Mouse (Mus musculus) spleen, adult 2 months (tissue): Measurements from ENCODE around the gene Mylpf. TPM values are rescaled to one million over a fixed set of nuclear protein-coding genes. Genes with fewer than 3 reads are reported as not detected.
A peak's percentile ranks its signal among the peaks of the same experiment; 100 is the strongest.
"Not testable (repeated sequence)": the region's sequence is repeated elsewhere in the genome, so short reads cannot be mapped to it uniquely, and the experiment has no call there.

Experiments
- DNase-seq, 2 experiments: peaks; one replicate each; pipeline versions ENCODE4 v3.0.0 to v3.0.0-alpha.2; 2012 to 2021; ENCODE audit warnings: low spot score in 2 of 2, low read depth in 1 of 2
- H3K27ac ChIP-seq: fragments of 200-500 bp; 2 replicates; pipeline ENCODE4 v1.5.1; 2012; ENCODE audit warnings: low read length, inconsistent platforms; ENCODE audit not compliant: insufficient read depth
- H3K27me3 ChIP-seq: fragments of 200-500 bp; 2 replicates; pipeline ENCODE4 v1.6.1; 2012; ENCODE audit warnings: mild to moderate bottlenecking, moderate library complexity, low read length, inconsistent platforms; ENCODE audit not compliant: control insufficient read depth, insufficient read depth
- H3K36me3 ChIP-seq: fragments of 200-500 bp; 2 replicates; pipeline ENCODE4 v1.6.1; 2012; ENCODE audit warnings: mild to moderate bottlenecking, low read length, inconsistent platforms; ENCODE audit not compliant: control insufficient read depth, insufficient read depth
- H3K4me1 ChIP-seq: fragments of 200-500 bp; 2 replicates; pipeline ENCODE4 v1.6.1; 2011; ENCODE audit warnings: inconsistent platforms; ENCODE audit not compliant: control insufficient read depth, insufficient read depth, insufficient read length
- H3K4me3 ChIP-seq: fragments of 200-500 bp; 2 replicates; pipeline ENCODE4 v1.5.1; 2011; ENCODE audit warnings: mild to moderate bottlenecking, inconsistent platforms; ENCODE audit not compliant: insufficient read depth, insufficient read length; ENCODE audit errors: extremely low read depth
- CTCF ChIP-seq: fragments of 200-500 bp; IDR thresholded peaks from 2 replicates; pipeline ENCODE4 v1.5.1; 2011; ENCODE audit warnings: mild to moderate bottlenecking, inconsistent platforms; ENCODE audit not compliant: insufficient read depth, insufficient read length, insufficient replicate concordance; ENCODE audit errors: extremely low read depth
- POLR2A ChIP-seq: fragments of 200-500 bp; IDR thresholded peaks from 2 replicates; pipeline ENCODE4 v1.6.1; 2011; ENCODE audit warnings: low read depth, low read length, inconsistent platforms
- WGBS: fragments of 180-500 bp; shearing (Covaris S2); methylation state at CpG from one replicate; pipeline ENCODE4 v1.1.7; 2018; 5-methylcytosine and 5-hydroxymethylcytosine counted together
- polyA plus RNA-seq: library from polyadenylated mRNA; depleted of rRNA; stranded (reverse); fragments of >200 nt; gene quantifications from 2 replicates; pipeline ENCODE4 v1.2.3, GENCODE M21; 2012

Mylpf gene
- polyA plus RNA-seq, 1 experiment, result 1.2 TPM

- Histone ChIP-seq H3K4me3 (no peak overlapping the region), H3K27me3 (no peaks in the 10 kb centered on the region), H3K27ac (peak overlapping the region; percentile 62), H3K4me1 (peaks cover 13% of the 10 kb centered on the region; the same call in 1 of the 2 replicates), H3K36me3 (no peaks in the 10 kb centered on the region)
- peak in 1 of 2 experiments; percentile 54 for DNase-seq
- TF ChIP-seq POLR2A, result no peak
- no peak for TF ChIP-seq CTCF
- WGBS, result 17% methylated on average over 2 of the region's 2 CpGs
Observed at GRCm38 (mm10) chr7:127180783-127181182, 27.9 kb upstream of the Mylpf start.

DNA sequence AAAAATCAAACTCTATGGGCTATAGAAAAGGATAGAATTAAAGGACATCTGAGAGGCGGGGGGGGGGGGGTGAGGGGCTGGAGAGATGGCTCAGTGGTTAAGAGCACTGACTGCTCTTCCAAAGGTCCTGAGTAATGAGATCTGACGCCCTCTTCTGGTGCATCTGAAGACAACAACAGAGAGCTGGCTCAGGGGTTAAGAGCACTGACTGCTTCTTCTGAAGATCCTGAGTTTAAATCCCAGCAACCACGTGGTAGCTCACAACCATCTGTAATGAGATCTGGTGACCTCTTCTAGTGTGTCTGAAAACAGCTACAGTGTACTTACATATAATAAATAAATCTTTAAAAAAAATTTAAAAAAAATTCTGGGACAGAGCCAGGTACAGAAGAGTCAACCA is 27.0 kb upstream of the Mylpf start:
- peaks cover 13% of the 10 kb centered on the region; the same call in 1 of the 2 replicates for H3K4me1 ChIP-seq
- WGBS, result 45% methylated on average over 3 of the region's 3 CpGs
- H3K27me3 ChIP-seq, DNase-seq, H3K36me3 ChIP-seq, H3K4me3 ChIP-seq, H3K27ac ChIP-seq: not testable (repeated sequence)

- Histone ChIP-seq H3K4me3 (no peak overlapping the region), H3K36me3 (no peaks in the 10 kb centered on the region), H3K27me3 (no peaks in the 10 kb centered on the region), H3K27ac (no peak overlapping the region), H3K4me1 (peaks cover 15% of the 10 kb centered on the region; the same call in 1 of the 2 replicates)
- TF ChIP-seq POLR2A, result no peak
- TF ChIP-seq CTCF, result no peak
- 82% methylated on average over 8 of the region's 8 CpGs for WGBS
- DNase-seq, result no peak
Observed at GRCm38 (mm10) chr7:127183345-127183744, 25.3 kb upstream of the Mylpf start.

GRCm38 (mm10) chr7:127183828-127184227 is 24.9 kb upstream of the Mylpf start:
- Histone ChIP-seq H3K36me3 (no peaks in the 10 kb centered on the region), H3K4me3 (no peak overlapping the region), H3K27me3 (no peaks in the 10 kb centered on the region), H3K4me1 (peaks cover 16% of the 10 kb centered on the region; the same call in 1 of the 2 replicates), H3K27ac (no peak overlapping the region)
- WGBS, result 75% methylated on average over 6 of the region's 6 CpGs
- DNase-seq, result no peak
- TF ChIP-seq CTCF (peak; percentile 16; the same call in 1 of the 2 replicates), POLR2A (no peak)

- Histone ChIP-seq H3K4me3 (no peak overlapping the region), H3K27me3 (no peaks in the 10 kb centered on the region), H3K4me1 (peaks cover 16% of the 10 kb centered on the region; the same call in 1 of the 2 replicates), H3K36me3 (no peaks in the 10 kb centered on the region), H3K27ac (no peak overlapping the region; the same call in 1 of the 2 replicates)
- DNase-seq, result no peak
- TF ChIP-seq CTCF, result no peak
- TF ChIP-seq POLR2A, result no peak
- 11% methylated on average over 1 of the region's 1 CpGs for WGBS
Observed at GRCm38 (mm10) chr7:127184720-127185119, 24.0 kb upstream of the Mylpf start.

- H3K27me3 ChIP-seq, result no peaks in the 10 kb centered on the region
- no peak overlapping the region for H3K27ac ChIP-seq
- no peak for DNase-seq
- no peak overlapping the region for H3K4me3 ChIP-seq
- TF ChIP-seq POLR2A, result no peak
- TF ChIP-seq CTCF, result 0 out of 2 replicates have a peak, but pooled peaks have one; percentile 2
- H3K36me3 ChIP-seq, result no peaks in the 10 kb centered on the region
- 78% methylated on average over 3 of the region's 3 CpGs for WGBS
- peaks cover 11% of the 10 kb centered on the region; the same call in 1 of the 2 replicates for H3K4me1 ChIP-seq
Observed at GRCm38 (mm10) chr7:127185601-127186000, 23.1 kb upstream of the Mylpf start.

- Histone ChIP-seq H3K27ac (no peak overlapping the region), H3K4me3 (no peak overlapping the region), H3K27me3 (no peaks in the 10 kb centered on the region), H3K36me3 (peaks cover 8% of the 10 kb centered on the region; the same call in 1 of the 2 replicates), H3K4me1 (peaks cover 6% of the 10 kb centered on the region; the same call in 1 of the 2 replicates)
- 86% methylated on average over 10 of the region's 10 CpGs for WGBS
- DNase-seq, result no peak
- TF ChIP-seq POLR2A, result no peak
- no peak for TF ChIP-seq CTCF
Observed at GRCm38 (mm10) chr7:127187351-127187750, 21.3 kb upstream of the Mylpf start.
